Mouse (Mus musculus) ovary, adult 2 months (tissue): ENCODE results near the gene 1700024G13Rik. TPM values are rescaled to one million over a fixed set of nuclear protein-coding genes. Genes with fewer than 3 reads are reported as not detected.

Experiments used
- polyA plus RNA-seq: library from polyadenylated mRNA; depleted of rRNA; stranded (reverse); fragments of >200 nt; gene quantifications from 2 replicates; pipeline ENCODE4 v1.2.3, GENCODE M21; 2012; rRNA removed

1700024G13Rik gene
- polyA plus RNA-seq = 8.0 and 9.1 TPM in 2 replicates

DNA sequence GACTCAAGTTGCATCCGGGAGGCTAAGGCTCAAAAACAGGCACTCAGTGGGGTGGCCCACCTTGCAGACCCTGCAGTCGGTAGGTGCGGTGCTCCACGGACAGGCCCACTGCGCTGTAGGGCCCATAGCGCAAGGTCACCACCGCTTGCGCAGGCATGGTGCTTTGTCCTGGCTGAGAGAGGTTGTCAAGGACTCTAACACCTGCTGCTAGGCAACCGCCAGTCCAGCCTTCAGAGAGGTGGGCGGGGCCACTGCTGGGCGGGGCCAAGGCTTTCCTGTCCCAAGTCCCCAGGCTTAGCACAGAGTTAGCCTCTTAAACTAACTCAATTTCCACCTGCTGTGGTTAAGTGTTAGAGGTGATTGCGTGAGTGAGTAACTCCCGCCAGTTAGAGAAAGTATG is at the start of gene 1700024G13Rik:
Gene 1700024G13Rik, minus strand, starts transcription at position 196 of the 400 bp plus-strand sequence.

Other genes starting within 250 kb of the 1700024G13Rik start
- not detected in 2 replicates for gene Msmb, start 246.4 kb downstream of the 1700024G13Rik start, polyA plus RNA-seq
- gene Ncoa4, start 228.5 kb downstream of the 1700024G13Rik start, polyA plus RNA-seq = 34.3 and 49.4 TPM in 2 replicates
- 243 and 307 TPM in 2 replicates for gene Timm23, start 186.5 kb downstream of the 1700024G13Rik start, polyA plus RNA-seq
- gene Parg, start 186.4 kb downstream of the 1700024G13Rik start, polyA plus RNA-seq = 4.5 and 5.4 TPM in 2 replicates
- 19.1 and 20.0 TPM in 2 replicates for gene Ogdhl, start 66.4 kb downstream of the 1700024G13Rik start, polyA plus RNA-seq
- gene Slc18a3, start 76.5 kb upstream of the 1700024G13Rik start, polyA plus RNA-seq = not detected in 2 replicates
- not detected in 2 replicates for gene Chat, start 77.6 kb upstream of the 1700024G13Rik start, polyA plus RNA-seq
- 3.4 and 3.5 TPM in 2 replicates for gene Ercc6, start 125.1 kb upstream of the 1700024G13Rik start, polyA plus RNA-seq
- not detected in 2 replicates for gene Prrxl1, start 211.0 kb upstream of the 1700024G13Rik start, polyA plus RNA-seq